Mouse (Mus musculus) heart, embryonic 14.5 days (tissue): ENCODE data around the gene Bmp10. TPM values are rescaled to one million over a fixed set of nuclear protein-coding genes. Genes with fewer than 3 reads are reported as not detected.

ENCODE experiments used
- ATAC-seq: fragments of 200-750 bp; cut with Nextera tagmentation; 2 replicates; pipeline ENCODE4 v1.8.0; 2017; ENCODE audit warnings: low read depth, moderate TSS enrichment; ENCODE audit not compliant: insufficient number of reproducible peaks, insufficient read depth, low FRiP score
- H3K27ac ChIP-seq, 2 experiments: fragments of 200-500 bp in 1 of 2; fragments of 300-500 bp in 1 of 2; sonication (generic) in 1 of 2; replicated peaks in 1 of 2; 2 replicates each; pipeline ENCODE4 v1.5.1; 2012 to 2014; ENCODE audit warnings: low read depth in 2 of 2, low read length in 2 of 2, control low read depth in 1 of 2, mild to moderate bottlenecking in 1 of 2, mixed read lengths in 1 of 2; ENCODE audit not compliant: control insufficient read depth in 1 of 2, insufficient read depth in 1 of 2
- H3K27me3 ChIP-seq: fragments of 300-500 bp; sonication (generic); 2 replicates; pipeline ENCODE4 v1.6.1; 2014; ENCODE audit warnings: mild to moderate bottlenecking, low read length, control low read depth; ENCODE audit not compliant: control insufficient read depth, insufficient read depth
- H3K36me3 ChIP-seq: fragments of 300-500 bp; sonication (generic); 2 replicates; pipeline ENCODE4 v1.6.1; 2014; ENCODE audit warnings: mild to moderate bottlenecking, control low read depth, low read length, mixed read lengths; ENCODE audit not compliant: control insufficient read depth, insufficient read depth
- H3K4me1 ChIP-seq, 2 experiments: fragments of 200-500 bp in 1 of 2; fragments of 300-500 bp in 1 of 2; sonication (generic) in 1 of 2; 2 replicates each; pipeline ENCODE4 v1.6.1; 2012 to 2014; ENCODE audit warnings: low read length in 2 of 2, control low read depth in 1 of 2, mixed read lengths in 1 of 2; ENCODE audit not compliant: control insufficient read depth in 2 of 2, insufficient read depth in 2 of 2
- H3K4me2 ChIP-seq: fragments of 300-500 bp; sonication (generic); 2 replicates; pipeline ENCODE4 v1.6.1; 2014; ENCODE audit warnings: mild to moderate bottlenecking, low read length
- H3K4me3 ChIP-seq, 2 experiments: fragments of 200-500 bp in 1 of 2; fragments of 300-500 bp in 1 of 2; sonication (generic) in 1 of 2; 2 replicates each; pipeline ENCODE4 v1.5.1; 2012 to 2014; ENCODE audit warnings: low read length in 2 of 2, mild to moderate bottlenecking in 2 of 2, control low read depth in 1 of 2, low read depth in 1 of 2, moderate library complexity in 1 of 2; ENCODE audit not compliant: control insufficient read depth in 1 of 2, insufficient read depth in 1 of 2
- H3K9ac ChIP-seq: fragments of 300-500 bp; sonication (generic); 2 replicates; pipeline ENCODE4 v1.6.1; 2014; ENCODE audit warnings: mild to moderate bottlenecking, low read length
- H3K9me3 ChIP-seq: fragments of 300-500 bp; sonication (generic); 2 replicates; pipeline ENCODE4 v1.6.1; 2016; ENCODE audit warnings: low read length, control low read depth; ENCODE audit not compliant: control insufficient read depth
- WGBS: fragments of 180-500 bp; shearing (Covaris S2); extraction: QIAGEN DNeasy Blood & Tissue Kit; methylation state at CpG from one replicate; pipeline ENCODE4 v1.1.7; 2014; 5-methylcytosine and 5-hydroxymethylcytosine counted together
- polyA plus RNA-seq: library from polyadenylated mRNA; unstranded; fragments of >200 nt; fragmentation: Nextera tagmentation; extraction: Ambion mirVana; gene quantifications from 2 replicates; pipeline ENCODE4 v1.2.1, GENCODE M21; 2014

Bmp10 gene
- polyA plus RNA-seq, 1 experiment from 2014 or later: 8.3 TPM

GRCm38 (mm10) chr6:87393466-87394205 lies 35.2 kb upstream of the Bmp10 start:
- Histone ChIP-seq H3K27me3 (peaks cover 81% of the 10 kb centered on the region), H3K4me3 (no peak overlapping the region), H3K9ac (no peak overlapping the region), H3K27ac (no peak overlapping the region), H3K9me3 (no peaks in the 10 kb centered on the region), H3K36me3 (no peaks in the 10 kb centered on the region), H3K4me2 (no peak overlapping the region), H3K4me1 (peaks cover 6 to 12% of the 10 kb centered on the region in 2 experiments)
- no peak for ATAC-seq
- WGBS: 63% methylated on average over 8 of the region's 8 CpGs

- H3K27me3 ChIP-seq: peaks cover 80% of the 10 kb centered on the region
- WGBS: 67% methylated on average over 9 of the region's 9 CpGs
These were observed 34.0 kb upstream of the Bmp10 start for GRCm38 (mm10) chr6:87394783-87395182.

GRCm38 (mm10) chr6:87399137-87399536 lies 29.7 kb upstream of the Bmp10 start:
- H3K36me3 ChIP-seq: no peaks in the 10 kb centered on the region
- WGBS: under 1% methylated on average over 5 of the region's 5 CpGs
- H3K9me3 ChIP-seq: no peaks in the 10 kb centered on the region
- no peak overlapping the region for H3K4me3 ChIP-seq
- no peak overlapping the region for H3K27ac ChIP-seq
- H3K4me1 ChIP-seq: peaks cover 20 to 31% of the 10 kb centered on the region in 2 experiments
- peaks cover 57% of the 10 kb centered on the region for H3K27me3 ChIP-seq
- H3K4me2 ChIP-seq: no peak overlapping the region
- no peak overlapping the region for H3K9ac ChIP-seq
- no peak for ATAC-seq

More at GRCm38 (mm10) chr6:87394783-87395182, 34.0 kb upstream of the Bmp10 start:
- Histone ChIP-seq H3K9ac (no peak overlapping the region), H3K4me2 (peak overlapping the region; percentile 36; the same call in 1 of the 2 replicates), H3K4me1 (peaks cover 11 to 15% of the 10 kb centered on the region in 2 experiments), H3K27ac (no peak overlapping the region), H3K9me3 (no peaks in the 10 kb centered on the region), H3K36me3 (no peaks in the 10 kb centered on the region), H3K4me3 (no peak overlapping the region)
- no peak for ATAC-seq

- Histone ChIP-seq H3K4me3 (no peak overlapping the region), H3K27ac (no peak overlapping the region), H3K4me1 (peaks cover 15 to 29% of the 10 kb centered on the region in 2 experiments), H3K36me3 (no peaks in the 10 kb centered on the region), H3K27me3 (peaks cover 48% of the 10 kb centered on the region), H3K4me2 (no peak overlapping the region), H3K9ac (no peak overlapping the region), H3K9me3 (no peaks in the 10 kb centered on the region)
- no peak for ATAC-seq
- WGBS: 36% methylated on average over 4 of the region's 4 CpGs
These were observed 28.8 kb upstream of the Bmp10 start for GRCm38 (mm10) chr6:87399886-87400566.

- Histone ChIP-seq H3K9me3 (no peaks in the 10 kb centered on the region), H3K4me2 (no peak overlapping the region), H3K36me3 (no peaks in the 10 kb centered on the region), H3K4me3 (no peak overlapping the region), H3K27me3 (peaks cover 35% of the 10 kb centered on the region), H3K27ac (no peak overlapping the region), H3K9ac (no peak overlapping the region), H3K4me1 (peaks cover 12 to 25% of the 10 kb centered on the region in 2 experiments)
- 8% methylated on average over 6 of the region's 6 CpGs for WGBS
- ATAC-seq: no peak
These were observed 27.3 kb upstream of the Bmp10 start for GRCm38 (mm10) chr6:87401456-87401855.

GRCm38 (mm10) chr6:87412011-87412410 lies 16.8 kb upstream of the Bmp10 start:
- Histone ChIP-seq H3K4me3 (no peak overlapping the region), H3K4me2 (no peak overlapping the region), H3K4me1 (no peaks in the 10 kb centered on the region), H3K27ac (no peak overlapping the region), H3K9ac (no peak overlapping the region), H3K9me3 (no peaks in the 10 kb centered on the region), H3K36me3 (no peaks in the 10 kb centered on the region), H3K27me3 (peaks cover 43% of the 10 kb centered on the region)
- 34% methylated on average over 3 of the region's 3 CpGs for WGBS
- no peak for ATAC-seq

GRCm38 (mm10) chr6:87422304-87422703 lies 6.5 kb upstream of the Bmp10 start:
- Histone ChIP-seq H3K4me1 (peaks cover 28 to 34% of the 10 kb centered on the region in 2 experiments), H3K4me3 (no peak overlapping the region), H3K9ac (no peak overlapping the region), H3K36me3 (no peaks in the 10 kb centered on the region), H3K27ac (no peak overlapping the region), H3K9me3 (no peaks in the 10 kb centered on the region), H3K4me2 (peak overlapping the region; percentile 34), H3K27me3 (peaks cover 68% of the 10 kb centered on the region)
- WGBS: 13% methylated on average over 7 of the region's 7 CpGs
- no peak for ATAC-seq
